Mouse (Mus musculus) lung, embryonic 15.5 days (tissue): Measurements from ENCODE around the gene Rnf26. TPM values are rescaled to one million over a fixed set of nuclear protein-coding genes. Genes with fewer than 3 reads are reported as not detected.

Experiments used
- ATAC-seq: fragments of 200-750 bp; cut with Nextera tagmentation; 2 replicates; pipeline ENCODE4 v1.8.0; 2017; ENCODE audit warnings: moderate number of reproducible peaks, borderline replicate concordance; ENCODE audit not compliant: low FRiP score, low TSS enrichment; ENCODE audit errors: extremely low read depth
- H3K27ac ChIP-seq: fragments of 300-500 bp; sonication (generic); 2 replicates; pipeline ENCODE4 v1.5.1; 2015; ENCODE audit warnings: moderate library complexity, mild to moderate bottlenecking, inconsistent platforms
- H3K27me3 ChIP-seq: fragments of 300-500 bp; sonication (generic); 2 replicates; pipeline ENCODE4 v1.6.1; 2015; ENCODE audit warnings: inconsistent platforms
- H3K36me3 ChIP-seq: fragments of 300-500 bp; sonication (generic); 2 replicates; pipeline ENCODE4 v1.6.1; 2015; ENCODE audit warnings: inconsistent platforms
- H3K4me1 ChIP-seq: fragments of 300-500 bp; sonication (generic); 2 replicates; pipeline ENCODE4 v1.6.1; 2015; ENCODE audit warnings: inconsistent platforms
- H3K4me2 ChIP-seq: fragments of 300-500 bp; sonication (generic); 2 replicates; pipeline ENCODE4 v1.6.1; 2015; ENCODE audit warnings: inconsistent platforms, mild to moderate bottlenecking, moderate library complexity
- H3K4me3 ChIP-seq: fragments of 300-500 bp; sonication (generic); 2 replicates; pipeline ENCODE4 v1.5.1; 2015; ENCODE audit warnings: mild to moderate bottlenecking, inconsistent platforms
- H3K9ac ChIP-seq: fragments of 300-500 bp; sonication (generic); 2 replicates; pipeline ENCODE4 v1.6.1; 2015; ENCODE audit warnings: inconsistent platforms
- H3K9me3 ChIP-seq: fragments of 300-500 bp; sonication (generic); 2 replicates; pipeline ENCODE4 v1.6.1; 2016; ENCODE audit warnings: inconsistent platforms
- WGBS: fragments of 180-500 bp; shearing (Covaris S2); methylation state at CpG from one replicate; pipeline ENCODE4 v1.1.7; 2015; 5-methylcytosine and 5-hydroxymethylcytosine counted together
- polyA plus RNA-seq: library from polyadenylated mRNA; unstranded; fragments of >200 nt; fragmentation: Nextera tagmentation; extraction: Ambion mirVana; gene quantifications from 2 replicates; pipeline ENCODE4 v1.2.1, GENCODE M21; 2015

Gene Rnf26
- polyA plus RNA-seq, 1 experiment from 2014 or later = 71.4 TPM

DNA sequence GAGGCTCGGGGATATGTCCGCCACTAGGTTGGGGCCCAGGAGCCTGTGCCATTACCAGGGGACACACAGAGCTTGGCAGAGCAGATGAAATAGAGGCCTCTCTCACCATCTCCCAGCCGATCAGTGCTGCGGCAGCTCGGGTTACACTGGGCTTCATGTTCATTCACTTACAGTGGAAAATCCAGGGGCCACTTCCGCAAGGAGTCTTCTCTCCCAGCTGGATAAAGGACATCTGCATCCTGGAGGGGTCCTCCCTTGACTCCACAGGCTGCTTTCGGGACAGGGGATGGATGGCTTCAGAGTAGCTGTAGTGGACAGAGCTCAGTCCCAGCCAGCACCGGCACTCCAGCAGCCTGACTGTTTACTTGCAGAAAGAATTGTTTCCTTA is 42.5 kb downstream of the Rnf26 start:
- Histone ChIP-seq H3K4me1 (peaks cover 25% of the 10 kb centered on the region), H3K9ac (no peak overlapping the region), H3K9me3 (no peaks in the 10 kb centered on the region), H3K4me3 (no peak overlapping the region), H3K27me3 (peaks cover 11% of the 10 kb centered on the region), H3K27ac (no peak overlapping the region), H3K36me3 (no peaks in the 10 kb centered on the region), H3K4me2 (no peak overlapping the region)
- WGBS = 25% methylated on average over 8 of the region's 8 CpGs
- no peak for ATAC-seq

DNA sequence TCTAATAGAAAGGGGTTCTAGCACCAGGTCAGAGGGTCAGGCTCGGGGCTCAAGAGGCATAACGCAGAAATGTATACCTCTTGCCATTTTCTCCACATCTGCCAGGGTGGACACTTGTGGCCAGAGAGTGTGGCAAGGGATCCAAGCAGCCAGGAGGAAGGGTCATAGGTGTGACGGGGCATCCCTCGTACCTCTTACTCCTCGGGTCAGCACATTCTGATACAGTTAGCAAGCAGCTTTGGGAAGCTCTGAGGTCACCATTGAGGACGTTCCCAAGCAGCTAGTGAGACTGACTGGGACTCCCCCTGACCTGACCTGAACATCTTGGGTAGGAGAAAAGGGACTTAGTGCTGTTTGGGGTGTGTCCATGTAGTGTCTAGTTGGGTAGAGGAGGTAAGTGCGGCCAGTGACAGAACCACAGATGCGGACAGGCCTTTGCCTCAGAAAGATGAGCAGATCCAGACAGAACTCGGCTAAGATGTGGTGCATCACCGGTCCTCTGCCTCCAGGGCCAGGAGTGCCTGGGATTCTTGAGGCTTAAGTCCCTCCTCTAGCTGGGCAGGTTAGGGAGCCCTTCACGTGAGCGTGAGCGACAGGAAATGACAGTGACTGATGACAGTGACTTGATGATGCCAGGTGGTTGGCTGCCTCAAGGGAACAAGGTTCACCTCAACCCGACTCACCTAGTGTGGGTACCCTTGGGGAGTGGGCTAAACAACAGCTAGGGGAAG is 43.0 kb downstream of the Rnf26 start:
- H3K4me1 ChIP-seq = peaks cover 25% of the 10 kb centered on the region
- H3K9ac ChIP-seq = no peak overlapping the region
- no peaks in the 10 kb centered on the region for H3K9me3 ChIP-seq
- no peak overlapping the region for H3K4me2 ChIP-seq
- no peak for ATAC-seq
- H3K4me3 ChIP-seq = no peak overlapping the region
- H3K27ac ChIP-seq = no peak overlapping the region
- 51% methylated on average over 14 of the region's 14 CpGs for WGBS
- no peaks in the 10 kb centered on the region for H3K36me3 ChIP-seq
- peaks cover 11% of the 10 kb centered on the region for H3K27me3 ChIP-seq

DNA sequence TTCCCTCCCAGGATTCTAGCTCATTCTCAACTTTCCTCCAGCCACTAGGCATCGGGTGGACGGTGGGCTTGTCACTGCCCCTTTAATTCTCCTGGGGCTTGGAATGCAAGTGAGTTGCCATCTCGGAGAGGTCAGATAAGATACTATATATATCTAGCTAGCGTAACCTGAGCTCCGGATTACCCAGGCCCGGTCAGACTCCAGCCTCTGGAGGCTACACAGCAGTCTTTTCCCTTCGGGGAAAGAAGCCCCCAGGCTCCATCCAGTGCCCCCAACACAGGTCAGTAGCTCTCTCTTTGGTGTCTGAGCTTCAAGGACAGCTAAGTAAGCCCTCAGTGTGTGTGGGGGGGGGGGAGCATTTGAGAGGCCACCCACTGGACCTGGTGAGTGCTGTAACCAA is 44.1 kb downstream of the Rnf26 start:
- 13% methylated on average over 7 of the region's 7 CpGs for WGBS
- no peaks in the 10 kb centered on the region for H3K9me3 ChIP-seq
- H3K4me3 ChIP-seq = no peak overlapping the region
- no peak for ATAC-seq
- H3K36me3 ChIP-seq = no peaks in the 10 kb centered on the region
- peaks cover 11% of the 10 kb centered on the region; the same call in 1 of the 2 replicates for H3K27me3 ChIP-seq
- H3K4me1 ChIP-seq = peaks cover 25% of the 10 kb centered on the region
- no peak overlapping the region for H3K27ac ChIP-seq
- no peak overlapping the region for H3K9ac ChIP-seq
- no peak overlapping the region for H3K4me2 ChIP-seq

DNA sequence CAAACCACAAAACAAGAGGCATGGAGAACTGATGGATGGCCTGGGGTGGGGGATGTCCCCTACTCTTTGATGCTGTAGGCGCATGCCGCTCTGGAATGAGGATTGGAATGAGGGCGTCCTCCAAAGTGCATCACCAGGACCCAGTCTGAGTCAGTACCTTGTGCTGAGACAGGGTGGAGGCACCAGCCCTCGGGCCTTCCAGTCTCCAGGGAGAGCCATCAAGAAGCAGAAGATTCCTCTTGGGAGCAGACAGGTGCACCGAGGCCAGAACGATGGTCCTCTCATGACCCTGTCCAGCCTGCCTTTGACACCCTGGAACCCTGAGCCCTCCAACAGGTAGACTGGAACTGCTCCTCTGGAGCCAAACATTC is 45.4 kb downstream of the Rnf26 start:
- 73% methylated on average over 6 of the region's 6 CpGs for WGBS
- Histone ChIP-seq H3K27ac (no peak overlapping the region), H3K36me3 (no peaks in the 10 kb centered on the region), H3K27me3 (peaks cover 12% of the 10 kb centered on the region; the same call in 1 of the 2 replicates), H3K4me2 (no peak overlapping the region), H3K9me3 (no peaks in the 10 kb centered on the region), H3K4me1 (peaks cover 25% of the 10 kb centered on the region), H3K9ac (no peak overlapping the region), H3K4me3 (no peak overlapping the region)
- ATAC-seq = no peak

DNA sequence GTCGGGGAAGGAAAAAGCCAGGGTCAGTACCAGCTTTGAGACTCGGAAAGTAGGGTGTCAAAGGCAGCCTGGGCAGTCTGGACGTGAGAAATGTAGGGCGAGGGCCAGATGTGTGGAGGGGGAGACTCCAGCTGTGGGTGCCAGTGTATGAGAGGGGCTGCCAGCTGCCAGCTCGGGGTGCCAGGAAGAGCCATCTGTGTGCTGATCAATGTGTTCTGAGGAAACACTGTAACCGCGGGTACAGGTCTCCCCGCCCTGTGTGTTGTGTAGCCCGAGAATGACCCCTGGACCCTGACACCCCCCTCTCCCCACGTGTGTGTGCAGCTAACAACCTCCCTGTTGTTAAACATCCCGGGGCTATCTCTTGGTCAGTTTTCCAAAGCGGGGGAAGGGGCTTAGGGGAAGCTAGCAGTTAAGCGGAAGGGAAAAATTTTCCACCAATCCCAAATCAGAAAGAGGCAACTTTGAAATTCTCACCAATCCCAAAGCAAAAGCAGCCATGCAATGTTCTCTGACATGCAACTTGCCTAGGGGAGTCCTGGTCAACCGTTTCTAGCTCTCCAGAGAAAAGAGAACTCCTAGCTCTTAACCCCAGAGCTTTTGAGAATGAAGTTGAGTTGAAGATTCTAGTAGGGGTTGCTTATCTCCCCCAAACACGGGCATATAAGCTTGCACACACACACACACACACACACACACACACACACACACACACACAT is 45.9 kb downstream of the Rnf26 start:
- H3K4me2 ChIP-seq = peak overlapping the region; percentile 96
- peaks cover 22% of the 10 kb centered on the region for H3K4me1 ChIP-seq
- ATAC-seq = peak; percentile 58; the same call in 1 of the 2 replicates
- WGBS = 6% methylated on average over 15 of the region's 15 CpGs
- H3K9ac ChIP-seq = peak overlapping the region; percentile 55
- H3K36me3 ChIP-seq = no peaks in the 10 kb centered on the region
- no peak overlapping the region for H3K27ac ChIP-seq
- H3K4me3 ChIP-seq = peak overlapping the region; percentile 48
- no peaks in the 10 kb centered on the region for H3K9me3 ChIP-seq
- peaks cover 14% of the 10 kb centered on the region; the same call in 1 of the 2 replicates for H3K27me3 ChIP-seq

DNA sequence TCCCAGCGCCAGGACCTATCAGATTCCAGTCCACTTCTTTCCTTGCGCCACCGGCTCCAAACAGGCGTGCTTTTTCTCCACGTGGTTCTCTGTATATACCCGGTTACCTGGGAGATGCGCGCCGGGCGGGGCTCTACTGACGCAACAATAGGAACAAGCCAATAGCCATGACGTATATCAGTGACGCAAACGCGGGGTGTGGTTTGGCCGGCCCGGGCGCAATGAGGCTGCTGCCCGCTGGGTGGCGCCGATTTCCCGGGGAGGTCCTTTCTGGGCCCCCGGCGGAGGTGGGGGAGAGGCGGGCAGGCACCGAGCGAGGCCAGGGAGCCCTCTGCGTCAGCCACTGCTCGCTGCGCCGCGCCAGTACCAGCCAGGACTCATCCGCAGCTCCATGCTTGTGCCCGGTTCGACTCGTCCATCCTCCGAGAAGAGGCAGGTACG is 46.5 kb downstream of the Rnf26 start, which contains the start of gene Usp2:
Usp2 (plus strand) TSS at position 237 of the 441 bp plus-strand sequence.
- Histone ChIP-seq H3K4me2 (peak within 1 kb of the TSS; percentile 96), H3K27me3 (peaks cover 14% of the 10 kb centered on the region; the same call in 1 of the 2 replicates), H3K27ac (no peak within 1 kb of the TSS), H3K9me3 (no peaks in the 10 kb centered on the region), H3K36me3 (no peaks in the 10 kb centered on the region), H3K4me3 (peak within 1 kb of the TSS; percentile 48), H3K9ac (peak within 1 kb of the TSS; percentile 55), H3K4me1 (peaks cover 18% of the 10 kb centered on the region)
- peak; percentile 96 for ATAC-seq
- WGBS = under 1% methylated on average over 38 of the region's 38 CpGs

DNA sequence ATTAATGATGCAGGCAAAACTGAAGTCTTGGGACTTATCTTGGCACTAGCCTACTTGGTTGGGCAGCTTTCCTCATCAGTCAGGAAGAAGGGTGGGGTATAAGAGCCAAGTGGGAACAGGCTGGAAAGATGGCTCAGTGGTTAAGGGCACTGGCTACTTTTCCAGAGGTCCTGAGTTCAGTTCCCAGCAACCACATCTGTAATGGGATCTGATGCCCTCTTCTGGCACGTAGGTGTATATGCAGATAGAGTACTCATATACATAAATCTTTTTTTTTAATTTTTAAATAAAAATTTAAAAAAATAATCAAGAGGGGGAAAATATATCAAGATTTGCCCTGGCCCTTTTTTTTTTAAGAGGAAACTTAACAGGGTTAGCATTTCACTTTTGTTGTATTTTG is 48.1 kb downstream of the Rnf26 start:
- Histone ChIP-seq H3K27me3 (peaks cover 4% of the 10 kb centered on the region; the same call in 1 of the 2 replicates), H3K27ac (no peak overlapping the region), H3K36me3 (no peaks in the 10 kb centered on the region), H3K4me2 (no peak overlapping the region), H3K4me1 (peaks cover 7% of the 10 kb centered on the region), H3K9ac (no peak overlapping the region), H3K9me3 (no peaks in the 10 kb centered on the region), H3K4me3 (no peak overlapping the region)
- no peak for ATAC-seq
- WGBS = 21% methylated on average over 1 of the region's 1 CpGs

DNA sequence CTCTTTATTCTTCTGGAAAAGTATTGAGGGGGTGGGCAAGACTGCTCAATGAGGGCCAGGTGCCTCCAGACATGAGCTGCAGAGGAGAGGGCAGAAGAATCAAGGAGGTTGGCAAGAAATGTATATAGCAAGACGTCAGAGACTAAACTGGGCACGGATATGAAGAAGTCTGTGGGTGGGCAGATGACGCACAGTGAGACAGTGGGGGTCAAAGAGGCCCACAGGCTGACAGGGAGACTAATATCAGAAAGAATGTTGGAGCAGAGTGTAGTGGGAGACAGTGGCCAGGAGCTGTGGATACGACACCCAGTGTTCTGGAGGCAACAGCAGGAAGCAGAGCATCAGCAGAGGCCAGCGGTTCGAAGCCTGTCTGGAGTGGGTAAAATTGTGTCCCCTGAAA is 54.7 kb downstream of the Rnf26 start:
- H3K4me3 ChIP-seq = no peak overlapping the region
- H3K27ac ChIP-seq = no peak overlapping the region
- 68% methylated on average over 6 of the region's 6 CpGs for WGBS
- no peaks in the 10 kb centered on the region for H3K36me3 ChIP-seq
- no peak overlapping the region for H3K9ac ChIP-seq
- no peak overlapping the region for H3K4me2 ChIP-seq
- no peaks in the 10 kb centered on the region for H3K4me1 ChIP-seq
- H3K9me3 ChIP-seq = no peaks in the 10 kb centered on the region
- ATAC-seq = no peak
- peaks cover 3% of the 10 kb centered on the region; the same call in 1 of the 2 replicates for H3K27me3 ChIP-seq

DNA sequence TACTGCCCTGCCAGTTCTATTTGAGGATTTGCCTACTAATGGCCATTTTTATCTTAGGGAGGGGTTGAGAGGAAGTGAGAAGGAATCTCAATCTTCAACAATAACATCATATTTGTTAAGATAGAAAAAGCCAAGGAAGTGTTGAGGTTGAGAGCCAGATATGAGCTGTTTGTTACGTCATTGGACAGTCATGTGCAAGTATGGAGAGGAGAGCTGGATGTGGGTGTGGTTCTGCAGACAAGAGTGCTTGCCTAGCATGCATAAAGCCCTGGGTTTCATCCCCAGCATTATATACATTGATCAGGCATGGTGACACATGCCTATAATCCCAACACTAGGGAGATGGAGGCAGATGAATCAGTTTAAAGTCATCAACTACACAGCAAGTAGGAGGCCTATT is 59.4 kb downstream of the Rnf26 start:
- no peak overlapping the region for H3K9ac ChIP-seq
- WGBS = 44% methylated on average over 1 of the region's 1 CpGs
- no peak for ATAC-seq
- H3K4me3 ChIP-seq = no peak overlapping the region
- H3K9me3 ChIP-seq = no peaks in the 10 kb centered on the region
- no peaks in the 10 kb centered on the region for H3K27me3 ChIP-seq
- no peaks in the 10 kb centered on the region for H3K36me3 ChIP-seq
- H3K4me2 ChIP-seq = no peak overlapping the region
- no peaks in the 10 kb centered on the region for H3K4me1 ChIP-seq
- H3K27ac ChIP-seq = no peak overlapping the region

DNA sequence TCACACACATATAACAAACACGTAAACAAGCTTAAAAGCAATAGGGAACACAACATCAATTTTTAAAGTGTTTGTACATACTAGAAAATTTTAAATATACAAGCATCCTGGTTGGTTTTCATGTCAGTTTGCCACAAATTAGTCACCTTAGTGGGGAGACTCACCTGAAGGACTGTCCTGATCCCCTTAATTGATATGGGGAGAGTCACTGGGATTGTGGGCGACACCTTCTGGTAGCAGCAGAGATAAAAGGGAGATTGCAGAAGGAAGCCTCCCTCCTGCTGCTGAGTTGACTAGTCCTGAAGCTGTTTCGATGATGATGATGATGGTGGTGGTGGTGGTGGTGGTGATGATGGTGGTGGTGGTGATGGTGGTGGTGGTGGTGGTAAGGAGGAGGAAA is 60.5 kb downstream of the Rnf26 start:
- no peak for ATAC-seq
- no peak overlapping the region for H3K9ac ChIP-seq
- H3K36me3 ChIP-seq = no peaks in the 10 kb centered on the region
- H3K27me3 ChIP-seq = no peaks in the 10 kb centered on the region; the same call in 1 of the 2 replicates
- no peak overlapping the region for H3K27ac ChIP-seq
- no peaks in the 10 kb centered on the region for H3K9me3 ChIP-seq
- no peak overlapping the region for H3K4me3 ChIP-seq
- 55% methylated on average over 3 of the region's 3 CpGs for WGBS
- H3K4me1 ChIP-seq = no peaks in the 10 kb centered on the region
- H3K4me2 ChIP-seq = no peak overlapping the region

DNA sequence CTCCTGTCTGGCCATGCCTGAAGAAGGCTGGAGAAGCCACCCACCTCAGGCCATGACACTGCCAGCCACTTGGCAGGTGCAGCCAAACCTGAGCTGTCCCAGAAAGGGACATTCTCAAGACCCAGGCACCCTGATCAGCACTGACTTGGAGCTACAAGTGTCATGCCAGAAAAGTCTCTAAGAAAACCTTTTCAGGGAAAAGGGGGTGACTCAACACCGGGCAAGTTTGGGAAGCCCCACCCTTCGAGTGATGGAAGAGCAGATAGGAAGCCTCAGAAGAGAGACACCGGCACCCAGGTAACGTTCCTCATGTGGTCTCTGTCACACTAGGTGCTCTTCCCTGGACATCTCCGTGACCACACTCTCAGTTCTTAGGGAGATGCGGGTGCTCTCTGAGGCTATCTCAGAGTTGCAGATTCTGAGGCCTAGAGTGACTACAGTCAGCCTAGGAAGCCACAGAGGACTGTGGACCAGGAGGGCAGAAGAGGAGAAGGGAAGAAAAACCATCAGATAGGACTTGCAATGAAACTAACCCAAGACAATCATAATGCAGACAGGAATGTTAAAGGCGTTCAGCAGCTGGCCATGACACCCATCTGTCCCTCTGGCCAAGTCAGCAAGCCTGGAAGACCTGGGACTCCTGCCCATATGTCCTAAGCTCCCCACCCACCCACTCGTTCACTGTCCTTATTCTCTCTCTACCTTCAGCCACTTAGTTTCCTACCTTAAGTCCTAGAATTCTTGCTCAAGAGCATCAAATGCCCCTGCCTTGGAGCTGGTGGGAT is 63.7 kb downstream of the Rnf26 start:
- no peaks in the 10 kb centered on the region for H3K36me3 ChIP-seq
- H3K4me2 ChIP-seq = no peak overlapping the region
- H3K27me3 ChIP-seq = peaks cover 13% of the 10 kb centered on the region
- H3K27ac ChIP-seq = no peak overlapping the region
- WGBS = 79% methylated on average over 8 of the region's 8 CpGs
- no peaks in the 10 kb centered on the region for H3K9me3 ChIP-seq
- H3K4me1 ChIP-seq = no peaks in the 10 kb centered on the region
- ATAC-seq = no peak
- H3K4me3 ChIP-seq = no peak overlapping the region
- H3K9ac ChIP-seq = no peak overlapping the region
